ENCODE assay signal across 9 mouse cellular contexts in the genomic region with DNA sequence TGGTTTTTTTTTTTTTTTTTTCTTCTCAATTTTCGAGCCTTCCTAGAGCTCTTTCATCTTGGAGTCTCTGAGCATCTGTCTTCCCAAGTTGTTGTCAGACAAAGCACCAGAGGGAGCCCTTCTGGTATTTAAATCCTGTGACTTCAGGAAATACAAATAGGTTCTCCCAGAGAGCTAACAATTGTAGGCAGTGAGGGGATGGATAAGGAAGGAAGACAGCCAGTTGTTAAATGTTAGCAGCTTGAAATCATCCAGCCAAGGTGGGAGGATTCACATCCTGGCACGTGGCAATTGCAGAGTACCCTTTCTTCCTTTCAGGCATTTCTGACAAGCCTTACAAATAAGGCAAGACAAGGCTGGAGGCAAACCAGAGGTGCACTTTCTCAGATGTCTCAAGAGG.
DNase-seq lines count a peak whose midpoint lies in the region; ATAC-seq and TF ChIP-seq lines count a peak whose summit lies in the region.
"Had no signal": no experiment of that assay in that cellular context is flagged by ENCODE, and none has a peak within 500 bp of the region (broad histone marks: within the 10 kb centered on the region; RNA-seq: fewer than 3 reads in every experiment).

No protein-coding gene starts in this region.

- H3K27ac ChIP-seq in kidney, postnatal 0 days = no peak overlapping the region
- no peak overlapping the region for H3K27ac ChIP-seq in kidney, embryonic 15.5 days
- H3K27ac ChIP-seq: liver, embryonic 14.5 days had no signal

- H3K4me3 ChIP-seq in kidney, postnatal 0 days (replicated peaks; ENCODE audit: low read depth, low read length) = no peak overlapping the region
- no peak overlapping the region for H3K4me3 ChIP-seq in kidney, embryonic 15.5 days (replicated peaks)

- intact Hi-C loops in left cerebral cortex, postnatal 25 days (cut with DNase I) = loop anchor here (2.0 kb wide), 1 partner anchor 202 kb away; no protein-coding TSS in a partner anchor

- TF ChIP-seq CTCF in kidney, postnatal 0 days (IDR thresholded peaks at IDR 0.05; ENCODE audit: low read depth) = peak; percentile 70

- ATAC-seq in kidney, postnatal 0 days (replicated peaks; ENCODE audit: low FRiP score, low read depth) = no peak
- ATAC-seq in kidney, embryonic 15.5 days (replicated peaks; ENCODE audit: low FRiP score) = no peak
- ATAC-seq in megakaryocyte-erythroid progenitor cell, adult 5-6 weeks (replicated peaks; ENCODE audit: low FRiP score, low TSS enrichment, poor library complexity, severe bottlenecking) = no peak
- no peak for ATAC-seq in granulocyte monocyte progenitor cell, adult 5-6 weeks (replicated peaks; ENCODE audit: poor library complexity, severe bottlenecking)

- no peaks in the 10 kb centered on the region for H3K36me3 ChIP-seq in kidney, postnatal 0 days (ENCODE audit: insufficient read depth, low read length)
- no peaks in the 10 kb centered on the region for H3K36me3 ChIP-seq in kidney, embryonic 15.5 days

- H3K9me3 ChIP-seq in kidney, postnatal 0 days (replicated peaks; ENCODE audit: low read length) = no peaks in the 10 kb centered on the region
- H3K9me3 ChIP-seq in kidney, embryonic 15.5 days (replicated peaks) = no peaks in the 10 kb centered on the region

- DNase-seq in kidney, postnatal 0 days (ENCODE audit: low spot score) = peak; percentile 88
- DNase-seq in brain, adult 2 months (ENCODE audit: low read depth, low spot score) = peak; percentile 80
- DNase-seq in frontal cortex, adult 2 months (ENCODE audit: extremely low spot score in 1 of 2, low spot score in 1 of 2) = peak; percentile 30 to 67
- DNase-seq in left cerebral cortex, postnatal 25 days (ENCODE audit: low spot score in 2 of 2) = peak; percentile 36 to 78
- no peak for DNase-seq in liver

- WGBS in kidney, postnatal 0 days = 0% methylated on average over 2 of the region's 2 CpGs
- 2% methylated on average over 2 of the region's 2 CpGs for WGBS in kidney, embryonic 15.5 days

- no peaks in the 10 kb centered on the region for H3K4me1 ChIP-seq in kidney, postnatal 0 days (replicated peaks; ENCODE audit: insufficient read depth, low read length)
- peaks cover 19% of the 10 kb centered on the region for H3K4me1 ChIP-seq in kidney, embryonic 15.5 days

- H3K4me2 ChIP-seq in kidney, postnatal 0 days (ENCODE audit: low read length) = no peak overlapping the region
- H3K4me2 ChIP-seq in kidney, embryonic 15.5 days = no peak overlapping the region

- H3K27me3 ChIP-seq in kidney, postnatal 0 days (ENCODE audit: insufficient read depth, low read length) = no peaks in the 10 kb centered on the region
- no peaks in the 10 kb centered on the region for H3K27me3 ChIP-seq in kidney, embryonic 15.5 days

- no peak overlapping the region for H3K9ac ChIP-seq in kidney, postnatal 0 days (ENCODE audit: low read depth, low read length)
- no peak overlapping the region for H3K9ac ChIP-seq in kidney, embryonic 15.5 days
- H3K9ac ChIP-seq: liver, embryonic 14.5 days had no signal
